Mouse (Mus musculus) heart, embryonic 16.5 days (tissue): ENCODE measurements at regions not wholly inside any gene's neighbourhood (a gene's known extent, or its start where the extent isn't known, plus 50 kb on each side); places are given as distances from the start of the nearest gene placed in this dataset.

ENCODE experiments used
- ATAC-seq: fragments of 200-750 bp; cut with Nextera tagmentation; replicated peaks from 2 replicates; pipeline ENCODE4 v1.8.0; 2017; ENCODE audit warnings: moderate number of reproducible peaks; ENCODE audit not compliant: insufficient read depth, low FRiP score; ENCODE audit errors: extremely low read depth
- H3K27ac ChIP-seq: fragments of 300-500 bp; sonication (generic); 2 replicates; pipeline ENCODE4 v1.5.1; 2014; ENCODE audit warnings: mild to moderate bottlenecking, low read length, control low read depth, moderate library complexity
- H3K27me3 ChIP-seq: fragments of 300-500 bp; sonication (generic); 2 replicates; pipeline ENCODE4 v1.6.1; 2014; ENCODE audit warnings: low read length, mixed read lengths; ENCODE audit not compliant: control insufficient read depth, insufficient read depth
- H3K36me3 ChIP-seq: fragments of 300-500 bp; sonication (generic); 2 replicates; pipeline ENCODE4 v1.6.1; 2014; ENCODE audit not compliant: control insufficient read depth, insufficient read depth
- H3K4me1 ChIP-seq: fragments of 300-500 bp; sonication (generic); 2 replicates; pipeline ENCODE4 v1.6.1; 2014; ENCODE audit warnings: low read length, mixed read lengths; ENCODE audit not compliant: control insufficient read depth, insufficient read depth
- H3K4me2 ChIP-seq: fragments of 300-500 bp; sonication (generic); 2 replicates; pipeline ENCODE4 v1.6.1; 2014; ENCODE audit warnings: low read depth, mild to moderate bottlenecking, control low read depth, low read length
- H3K4me3 ChIP-seq: fragments of 300-500 bp; sonication (generic); 2 replicates; pipeline ENCODE4 v1.5.1; 2014; ENCODE audit warnings: mild to moderate bottlenecking, control low read depth, low read length
- H3K9ac ChIP-seq: fragments of 300-500 bp; sonication (generic); 2 replicates; pipeline ENCODE4 v1.6.1; 2014; ENCODE audit warnings: low read length, control low read depth
- H3K9me3 ChIP-seq: fragments of 300-500 bp; sonication (generic); replicated peaks from 2 replicates; pipeline ENCODE4 v1.6.1; 2016; ENCODE audit warnings: low read length; ENCODE audit not compliant: control insufficient read depth
- WGBS: fragments of 180-500 bp; shearing (Covaris S2); extraction: QIAGEN DNeasy Blood & Tissue Kit; methylation state at CpG from one replicate; pipeline ENCODE4 v1.1.7; 2014; 5-methylcytosine and 5-hydroxymethylcytosine counted together

DNA sequence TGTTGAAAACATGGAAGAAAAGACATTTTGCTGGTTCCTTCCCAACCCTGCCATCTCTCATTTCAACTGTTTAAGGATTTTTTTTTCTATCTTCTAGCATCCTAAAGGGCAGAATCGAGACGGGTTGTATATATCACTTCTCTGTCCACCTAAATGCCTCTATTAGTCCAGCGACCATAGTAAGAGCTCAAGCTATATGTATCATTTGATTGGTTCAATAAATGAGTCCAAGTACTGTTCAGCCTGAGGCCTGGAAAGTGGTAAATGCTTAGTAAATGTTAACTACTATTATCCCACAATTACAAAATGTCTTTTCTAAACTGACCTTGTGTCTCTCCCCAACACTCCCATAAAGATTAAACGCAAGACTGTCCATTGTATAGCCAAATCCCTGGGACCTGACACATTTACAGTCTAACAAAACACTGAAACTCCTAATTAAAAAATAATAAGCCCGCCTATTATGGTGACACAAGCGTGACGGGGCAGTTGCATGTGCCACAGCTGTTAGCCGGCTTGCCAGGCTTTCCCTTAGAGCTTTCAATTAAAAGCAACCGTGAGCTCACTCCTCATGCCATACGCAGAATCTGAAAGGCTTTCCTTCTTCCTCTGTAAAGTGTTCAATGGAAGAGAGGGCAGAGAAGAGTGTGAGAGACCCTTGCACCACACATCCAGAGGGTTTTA, 336.7 kb upstream of the Tenm4 start:
- no peaks in the 10 kb centered on the region for H3K9me3 ChIP-seq
- ATAC-seq = no peak

DNA sequence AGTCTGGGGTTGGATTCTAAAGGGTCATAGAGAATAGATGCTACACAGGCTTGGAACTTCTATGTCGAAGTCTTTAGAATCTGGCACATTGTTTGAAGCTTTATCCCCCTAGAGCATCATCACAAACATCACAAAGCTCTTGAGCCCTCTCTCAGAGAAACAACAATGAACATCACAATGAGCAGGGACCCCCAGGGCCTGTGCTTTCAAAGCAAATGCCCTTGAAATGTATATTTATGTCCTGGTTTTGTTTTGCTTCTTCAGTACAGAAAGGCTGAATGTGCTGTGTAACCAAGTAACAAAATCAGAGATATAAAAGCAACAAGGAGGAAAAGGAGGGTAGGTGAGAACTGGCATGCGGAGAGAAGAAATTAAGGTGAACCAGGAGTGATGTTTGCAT, 330.6 kb upstream of the Tenm4 start:
- Histone ChIP-seq H3K36me3 (no peaks in the 10 kb centered on the region), H3K4me3 (no peak overlapping the region), H3K4me2 (no peak overlapping the region), H3K9ac (no peak overlapping the region), H3K27me3 (no peaks in the 10 kb centered on the region), H3K9me3 (no peaks in the 10 kb centered on the region), H3K27ac (no peak overlapping the region), H3K4me1 (no peaks in the 10 kb centered on the region)
- whole genome bisulfite sequencing = 67% methylated on average over 2 of the region's 2 CpGs
- ATAC-seq = no peak

More for the DNA sequence above, 336.7 kb upstream of the Tenm4 start:
- H3K4me1 ChIP-seq = peaks cover 3% of the 10 kb centered on the region; the same call in 1 of the 2 replicates
- H3K9ac ChIP-seq = no peak overlapping the region
- no peaks in the 10 kb centered on the region for H3K27me3 ChIP-seq
- WGBS = 85% methylated on average over 10 of the region's 10 CpGs
- no peaks in the 10 kb centered on the region for H3K36me3 ChIP-seq
- H3K4me2 ChIP-seq = no peak overlapping the region
- no peak overlapping the region for H3K4me3 ChIP-seq
- H3K27ac ChIP-seq = no peak overlapping the region

DNA sequence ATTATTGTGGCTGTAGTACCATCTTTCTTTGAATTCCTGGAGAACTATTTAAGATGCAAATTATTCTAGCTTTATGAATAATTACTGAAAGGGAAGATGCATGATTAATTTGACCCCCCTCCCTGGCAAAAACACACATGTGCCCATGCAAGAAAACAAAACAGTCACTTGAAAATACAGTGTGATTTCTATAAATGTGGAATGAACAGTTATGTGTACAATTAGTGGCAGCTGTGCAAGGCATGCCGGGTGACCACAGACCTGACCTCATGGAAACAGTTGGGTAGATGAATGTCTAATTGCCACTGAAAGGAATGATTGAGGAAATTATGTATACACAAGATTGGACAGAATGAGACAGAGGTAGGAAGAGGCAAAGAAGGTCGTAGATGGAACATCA, 321.2 kb upstream of the Tenm4 start:
- H3K36me3 ChIP-seq = no peaks in the 10 kb centered on the region
- H3K27me3 ChIP-seq = no peaks in the 10 kb centered on the region
- WGBS = 76% methylated on average over 2 of the region's 2 CpGs
- no peak overlapping the region for H3K4me3 ChIP-seq
- ATAC-seq = no peak
- no peaks in the 10 kb centered on the region for H3K9me3 ChIP-seq
- no peak overlapping the region for H3K9ac ChIP-seq
- no peaks in the 10 kb centered on the region for H3K4me1 ChIP-seq
- no peak overlapping the region for H3K27ac ChIP-seq
- no peak overlapping the region for H3K4me2 ChIP-seq

DNA sequence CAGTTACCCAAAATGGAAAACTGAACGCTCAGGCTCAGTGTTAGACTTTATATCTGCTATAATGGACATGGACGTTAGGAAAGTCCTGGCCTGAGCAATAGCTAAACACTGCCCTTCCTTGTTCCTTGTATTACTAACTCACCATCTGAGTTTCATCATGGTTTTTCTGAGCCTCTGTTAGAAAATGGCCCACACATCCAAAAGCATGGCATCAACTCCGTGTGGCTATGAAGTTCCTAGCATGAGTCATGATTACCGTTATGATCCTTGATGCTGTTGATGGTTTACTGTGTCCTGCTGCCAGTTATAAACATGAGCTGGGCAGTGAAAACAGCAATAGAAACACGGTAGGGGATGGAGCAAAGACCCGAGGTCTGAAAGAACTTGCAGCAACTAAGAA, 318.4 kb upstream of the Tenm4 start:
- WGBS = 78% methylated on average over 6 of the region's 6 CpGs
- no peak overlapping the region for H3K4me2 ChIP-seq
- ATAC-seq = no peak

DNA sequence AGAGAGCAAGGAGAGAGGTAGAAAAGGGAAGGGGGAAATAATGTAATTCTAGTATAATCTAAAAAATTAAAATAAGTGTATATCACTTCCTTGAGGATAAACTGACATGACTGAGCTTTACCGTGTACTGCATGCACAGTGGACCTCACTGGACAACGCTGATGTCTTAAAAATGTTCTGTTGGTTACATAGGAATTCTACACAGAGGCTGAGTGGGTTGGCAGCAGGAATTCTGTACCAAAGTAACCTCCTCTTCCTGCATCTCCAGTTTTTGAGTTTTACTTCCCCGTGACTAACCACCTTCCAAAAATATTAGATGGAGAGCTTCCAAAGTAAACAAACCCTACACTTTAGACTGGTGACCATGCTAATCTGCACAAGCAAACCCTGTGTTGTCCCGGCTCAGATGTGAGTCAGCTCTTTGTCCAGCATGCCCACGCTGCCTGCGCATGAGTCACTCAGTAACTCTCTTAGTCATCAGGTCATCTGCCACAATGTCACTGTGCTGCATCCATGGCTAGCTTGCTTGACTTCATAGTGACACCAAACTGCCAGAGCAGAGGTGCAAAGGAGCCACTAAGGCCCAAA, 317.7 kb upstream of the Tenm4 start:
- Histone ChIP-seq H3K4me1 (no peaks in the 10 kb centered on the region), H3K9ac (no peak overlapping the region), H3K4me3 (no peak overlapping the region), H3K4me2 (no peak overlapping the region), H3K27me3 (no peaks in the 10 kb centered on the region), H3K9me3 (no peaks in the 10 kb centered on the region), H3K36me3 (no peaks in the 10 kb centered on the region), H3K27ac (no peak overlapping the region)
- no peak for ATAC-seq
- 52% methylated on average over 6 of the region's 6 CpGs for WGBS

More for the DNA sequence above, 318.4 kb upstream of the Tenm4 start:
- no peak overlapping the region for H3K27ac ChIP-seq
- no peaks in the 10 kb centered on the region for H3K27me3 ChIP-seq
- H3K4me3 ChIP-seq = no peak overlapping the region
- H3K4me1 ChIP-seq = no peaks in the 10 kb centered on the region
- no peaks in the 10 kb centered on the region for H3K9me3 ChIP-seq
- no peak overlapping the region for H3K9ac ChIP-seq
- no peaks in the 10 kb centered on the region for H3K36me3 ChIP-seq

DNA sequence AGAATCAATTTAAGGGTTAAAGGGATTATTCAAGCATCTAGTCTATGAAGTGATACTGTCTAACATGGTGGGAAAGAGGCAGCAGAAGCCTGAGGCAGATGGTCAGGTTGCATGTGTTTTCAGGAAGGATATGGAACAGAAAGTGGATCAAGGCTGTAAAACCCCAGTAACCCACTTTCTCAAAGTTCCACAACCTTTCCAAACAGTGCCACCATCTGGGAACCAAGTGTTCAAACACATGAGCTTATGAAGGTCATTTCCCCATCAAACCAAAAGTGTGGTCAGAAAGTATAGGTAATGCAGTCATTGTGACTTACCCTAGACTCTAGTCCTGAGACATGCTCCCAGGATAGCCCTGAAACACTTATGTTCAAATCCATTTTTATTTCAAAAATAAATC, 312.8 kb upstream of the Tenm4 start:
- no peak overlapping the region for H3K4me2 ChIP-seq

DNA sequence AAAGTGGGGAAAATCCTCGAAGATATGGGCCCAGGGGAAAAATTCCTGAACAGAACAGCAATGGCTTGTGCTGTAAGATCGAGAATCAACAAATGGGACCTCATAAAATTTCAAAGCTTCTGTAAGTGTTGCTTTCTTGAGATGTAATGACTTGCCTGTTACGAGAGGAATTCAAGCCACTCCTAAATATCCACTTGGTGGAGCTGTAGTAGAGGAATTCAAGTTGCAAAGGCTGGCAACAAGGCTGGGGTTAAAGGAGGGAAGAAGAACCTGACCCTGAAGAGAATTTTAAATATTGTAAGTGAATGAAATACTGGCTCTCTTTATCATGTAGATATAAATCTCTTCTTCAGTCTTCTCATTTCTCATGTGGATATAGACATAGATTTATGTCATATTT, 306.8 kb upstream of the Tenm4 start:
- Histone ChIP-seq H3K27ac (no peak overlapping the region), H3K4me1 (no peaks in the 10 kb centered on the region), H3K9me3 (no peaks in the 10 kb centered on the region), H3K36me3 (no peaks in the 10 kb centered on the region), H3K4me3 (no peak overlapping the region), H3K9ac (no peak overlapping the region), H3K27me3 (no peaks in the 10 kb centered on the region), H3K4me2 (no peak overlapping the region)
- 38% methylated on average over 3 of the region's 3 CpGs for WGBS
- ATAC-seq = no peak

More for the DNA sequence above, 312.8 kb upstream of the Tenm4 start:
- ATAC-seq = no peak
- Histone ChIP-seq H3K4me1 (no peaks in the 10 kb centered on the region), H3K27ac (no peak overlapping the region), H3K27me3 (no peaks in the 10 kb centered on the region), H3K4me3 (no peak overlapping the region), H3K9me3 (no peaks in the 10 kb centered on the region), H3K36me3 (no peaks in the 10 kb centered on the region), H3K9ac (no peak overlapping the region)

DNA sequence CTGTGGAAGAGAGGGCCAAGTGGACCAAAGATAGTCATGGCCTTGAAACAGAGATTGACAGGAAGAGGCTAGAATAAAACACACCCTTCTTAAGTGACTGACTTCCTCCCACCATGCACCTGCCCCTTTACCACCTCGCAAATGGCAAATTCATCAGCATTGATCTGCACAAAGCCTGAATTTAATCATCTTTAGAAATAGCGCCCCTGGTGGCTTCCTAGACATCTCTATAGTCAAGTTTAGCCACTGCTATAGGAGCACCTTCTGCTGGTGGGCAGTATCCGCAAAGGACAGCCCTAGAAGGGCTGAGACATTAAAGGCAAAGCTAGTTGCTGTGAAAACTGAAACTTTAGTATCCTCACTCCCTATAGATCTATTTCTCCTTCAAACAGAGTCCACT, 305.8 kb upstream of the Tenm4 start:
- WGBS = 59% methylated on average over 3 of the region's 3 CpGs

DNA sequence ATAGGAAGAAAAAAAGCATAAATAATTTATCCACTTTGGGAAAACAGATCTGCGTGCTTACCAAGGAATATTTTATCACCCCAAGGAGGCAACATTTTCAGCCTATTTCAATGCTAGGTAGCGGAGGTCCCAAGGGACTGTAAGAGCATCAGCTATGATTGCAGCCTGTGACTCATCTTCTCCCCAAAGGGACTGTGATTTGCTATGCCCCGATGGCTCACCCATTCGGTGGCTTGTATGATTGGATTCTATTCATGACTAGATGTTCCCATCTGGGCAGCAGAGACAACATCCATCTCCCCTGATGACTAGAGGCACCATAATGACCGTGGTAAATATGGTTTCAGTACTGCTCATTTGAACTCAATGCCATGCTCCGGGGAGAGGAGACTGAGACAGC, 302.3 kb upstream of the Tenm4 start:
- H3K4me2 ChIP-seq = no peak overlapping the region
- no peaks in the 10 kb centered on the region for H3K9me3 ChIP-seq
- no peak overlapping the region for H3K9ac ChIP-seq
- no peaks in the 10 kb centered on the region for H3K36me3 ChIP-seq
- H3K27me3 ChIP-seq = no peaks in the 10 kb centered on the region
- H3K4me3 ChIP-seq = no peak overlapping the region
- no peak overlapping the region for H3K27ac ChIP-seq
- WGBS = 88% methylated on average over 6 of the region's 6 CpGs
- ATAC-seq = no peak
- no peaks in the 10 kb centered on the region for H3K4me1 ChIP-seq

More for the DNA sequence above, 305.8 kb upstream of the Tenm4 start:
- H3K27ac ChIP-seq = no peak overlapping the region
- ATAC-seq = no peak
- no peaks in the 10 kb centered on the region for H3K4me1 ChIP-seq
- no peak overlapping the region for H3K9ac ChIP-seq
- no peak overlapping the region for H3K4me2 ChIP-seq
- H3K9me3 ChIP-seq = no peaks in the 10 kb centered on the region
- no peak overlapping the region for H3K4me3 ChIP-seq
- no peaks in the 10 kb centered on the region for H3K27me3 ChIP-seq
- no peaks in the 10 kb centered on the region for H3K36me3 ChIP-seq
